Mouse (Mus musculus) hindbrain, embryonic 12.5 days (tissue): ENCODE measurements at regions not wholly inside any gene's neighbourhood (a gene's known extent, or its start where the extent isn't known, plus 50 kb on each side); places are given as distances from the start of the nearest gene placed in this dataset.
A peak's percentile ranks its signal among the peaks of the same experiment; 100 is the strongest.

Source experiments
- ATAC-seq: fragments of 200-750 bp; cut with Nextera tagmentation; 2 replicates; pipeline ENCODE4 v1.8.0; 2017; ENCODE audit warnings: moderate TSS enrichment; ENCODE audit not compliant: low FRiP score
- H3K27ac ChIP-seq: fragments of 300-500 bp; sonication (generic); 2 replicates; pipeline ENCODE4 v1.5.1; 2016; ENCODE audit warnings: mild to moderate bottlenecking
- H3K27me3 ChIP-seq: fragments of 300-500 bp; sonication (generic); 2 replicates; pipeline ENCODE4 v1.6.1; 2016; ENCODE audit warnings: mild to moderate bottlenecking
- H3K36me3 ChIP-seq: fragments of 300-500 bp; sonication (generic); 2 replicates; pipeline ENCODE4 v1.6.1; 2016; ENCODE audit warnings: mild to moderate bottlenecking
- H3K4me1 ChIP-seq: fragments of 300-500 bp; sonication (generic); 2 replicates; pipeline ENCODE4 v1.6.1; 2016
- H3K4me2 ChIP-seq: fragments of 300-500 bp; sonication (generic); replicated peaks from 2 replicates; pipeline ENCODE4 v1.6.1; 2016; ENCODE audit warnings: mild to moderate bottlenecking
- H3K4me3 ChIP-seq: fragments of 300-500 bp; sonication (generic); 2 replicates; pipeline ENCODE4 v1.5.1; 2016; ENCODE audit warnings: mild to moderate bottlenecking
- H3K9ac ChIP-seq: fragments of 300-500 bp; sonication (generic); 2 replicates; pipeline ENCODE4 v1.6.1; 2016; ENCODE audit warnings: mild to moderate bottlenecking, moderate library complexity
- H3K9me3 ChIP-seq: fragments of 300-500 bp; sonication (generic); replicated peaks from 2 replicates; pipeline ENCODE4 v1.6.1; 2016; ENCODE audit warnings: mild to moderate bottlenecking
- WGBS: fragments of 180-500 bp; shearing (Covaris S2); methylation state at CpG from one replicate; pipeline ENCODE4 v1.1.7; 2016; 5-methylcytosine and 5-hydroxymethylcytosine counted together

DNA sequence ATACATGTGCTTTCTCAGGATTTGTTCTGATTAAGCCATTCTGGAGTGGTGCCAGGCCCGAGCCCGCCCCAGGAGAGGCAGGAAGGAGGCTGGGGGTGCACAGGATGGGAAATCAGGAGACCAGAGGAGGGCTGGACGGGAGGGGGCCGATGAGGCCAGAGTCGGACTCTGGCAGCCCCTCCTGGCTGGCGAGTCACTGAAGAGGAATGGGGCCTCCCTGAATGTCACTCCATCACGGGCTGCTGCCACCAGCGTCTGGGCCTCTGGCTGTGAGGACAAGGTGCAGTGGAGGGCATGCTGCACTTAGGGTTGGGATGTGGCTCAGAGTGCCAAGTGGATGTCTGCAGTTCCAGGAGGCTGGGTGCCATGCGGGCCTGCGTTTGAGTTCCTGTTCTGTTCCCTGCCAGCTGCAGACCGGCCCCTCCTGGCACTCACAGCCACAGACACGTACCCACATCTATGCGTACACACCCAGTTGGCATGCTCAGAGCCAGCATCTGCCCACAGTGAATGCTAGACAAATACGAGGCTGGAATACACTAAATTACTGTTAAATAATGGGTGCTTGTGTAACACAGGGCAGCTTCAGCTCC, 94.9 kb upstream of the Zfp618 start:
- Histone ChIP-seq H3K4me2 (no peak overlapping the region), H3K27ac (no peak overlapping the region), H3K27me3 (no peaks in the 10 kb centered on the region), H3K4me1 (peaks cover 6% of the 10 kb centered on the region; the same call in 1 of the 2 replicates), H3K4me3 (no peak overlapping the region), H3K9me3 (no peaks in the 10 kb centered on the region; the same call in 1 of the 2 replicates), H3K9ac (no peak overlapping the region), H3K36me3 (no peaks in the 10 kb centered on the region)
- no peak for ATAC-seq
- 75% methylated on average over 14 of the region's 14 CpGs for WGBS

DNA sequence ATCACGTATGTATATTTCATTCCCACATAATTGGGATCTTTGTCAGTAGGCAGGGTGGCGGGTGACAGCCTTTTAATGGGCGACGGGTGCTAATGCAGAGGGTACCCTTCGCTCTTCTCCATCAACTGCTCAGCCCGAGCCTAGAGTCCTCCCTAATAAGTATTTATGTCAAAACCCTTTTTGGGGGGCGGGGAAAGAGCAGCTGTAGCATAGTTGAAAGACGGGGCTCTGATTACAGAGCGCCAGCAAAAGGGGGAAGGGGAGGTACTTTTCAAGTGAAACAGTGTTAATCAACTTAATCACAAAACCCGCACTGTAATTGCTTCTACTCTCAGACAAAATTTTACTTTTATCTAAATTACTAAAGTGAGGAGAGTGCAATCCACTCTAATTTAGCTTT, 92.8 kb upstream of the Zfp618 start:
- Histone ChIP-seq H3K4me1 (peaks cover 6% of the 10 kb centered on the region; the same call in 1 of the 2 replicates), H3K4me3 (no peak overlapping the region), H3K36me3 (no peaks in the 10 kb centered on the region), H3K27ac (no peak overlapping the region), H3K27me3 (no peaks in the 10 kb centered on the region), H3K9ac (no peak overlapping the region), H3K9me3 (no peaks in the 10 kb centered on the region; the same call in 1 of the 2 replicates), H3K4me2 (no peak overlapping the region)
- no peak for ATAC-seq
- 80% methylated on average over 10 of the region's 10 CpGs for WGBS

DNA sequence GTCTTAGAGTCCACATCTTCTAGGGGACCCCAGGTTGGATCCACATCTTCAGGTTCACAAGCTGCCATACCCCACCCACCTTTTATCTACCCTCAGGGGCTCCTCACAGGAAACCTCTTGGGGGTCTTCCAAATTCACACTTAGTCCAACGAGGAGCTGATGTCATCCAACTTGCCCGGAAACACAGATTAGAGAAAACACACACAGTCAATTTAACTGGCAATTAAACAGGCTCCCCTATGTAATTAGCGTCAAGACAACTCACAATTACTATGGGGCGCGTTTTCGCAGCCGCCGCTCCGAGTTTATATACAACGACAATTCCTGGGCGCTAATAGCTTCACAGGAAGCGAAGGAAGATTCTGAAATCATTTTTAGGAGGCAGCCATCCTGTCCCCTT, 91.4 kb upstream of the Zfp618 start:
- Histone ChIP-seq H3K4me3 (no peak overlapping the region), H3K4me2 (no peak overlapping the region)
- WGBS = 86% methylated on average over 12 of the region's 12 CpGs

DNA sequence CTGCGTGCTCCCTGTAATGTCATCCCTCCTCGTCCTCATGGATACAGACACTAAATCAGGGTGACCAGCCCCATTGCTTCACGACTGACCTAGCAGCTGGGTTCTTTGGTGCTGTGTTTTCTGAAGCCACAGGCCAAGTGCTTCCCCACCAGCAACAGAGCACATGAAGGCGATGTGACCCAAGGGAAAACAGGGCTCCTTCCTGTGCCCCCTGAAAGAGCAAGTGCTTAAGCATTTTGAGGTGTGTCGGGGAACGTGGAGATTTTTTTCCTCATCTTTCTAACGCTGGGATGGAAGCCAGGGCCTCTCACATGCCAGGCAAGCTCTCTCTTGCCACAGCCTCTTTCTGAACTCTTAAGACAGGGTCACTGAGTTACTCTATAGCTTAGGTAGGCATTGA, 87.3 kb upstream of the Zfp618 start:
- Histone ChIP-seq H3K4me3 (no peak overlapping the region), H3K9me3 (no peaks in the 10 kb centered on the region; the same call in 1 of the 2 replicates), H3K27me3 (no peaks in the 10 kb centered on the region), H3K4me1 (no peaks in the 10 kb centered on the region), H3K4me2 (no peak overlapping the region), H3K9ac (no peak overlapping the region), H3K27ac (no peak overlapping the region), H3K36me3 (no peaks in the 10 kb centered on the region)
- no peak for ATAC-seq
- WGBS = 90% methylated on average over 7 of the region's 7 CpGs

More for the DNA sequence above, 91.4 kb upstream of the Zfp618 start:
- Histone ChIP-seq H3K27ac (no peak overlapping the region), H3K36me3 (no peaks in the 10 kb centered on the region), H3K9me3 (no peaks in the 10 kb centered on the region; the same call in 1 of the 2 replicates), H3K27me3 (no peaks in the 10 kb centered on the region), H3K4me1 (peaks cover 6% of the 10 kb centered on the region; the same call in 1 of the 2 replicates), H3K9ac (no peak overlapping the region)
- ATAC-seq = no peak

DNA sequence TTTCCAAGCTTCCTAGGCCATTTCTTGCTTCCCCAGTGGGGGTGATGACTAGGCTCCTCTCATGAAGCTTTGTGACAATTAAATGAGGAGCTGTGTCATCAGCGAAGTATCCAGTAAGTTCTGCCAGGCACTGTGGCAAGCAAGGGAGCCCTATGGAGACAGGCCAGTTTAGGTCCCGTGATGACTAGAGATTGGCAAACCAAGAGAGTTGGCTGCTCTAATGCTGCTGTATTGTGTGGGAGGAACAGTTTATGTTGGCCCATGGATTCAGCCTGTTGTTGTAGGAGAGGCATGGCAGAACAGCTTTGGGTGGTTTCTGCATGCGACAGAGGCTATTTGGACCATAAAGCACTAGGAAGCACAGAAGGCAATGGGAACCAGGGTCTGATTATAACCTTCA, 86.4 kb upstream of the Zfp618 start:
- WGBS = 95% methylated on average over 3 of the region's 3 CpGs
- H3K36me3 ChIP-seq = no peaks in the 10 kb centered on the region
- H3K4me1 ChIP-seq = no peaks in the 10 kb centered on the region
- H3K4me2 ChIP-seq = no peak overlapping the region
- H3K27ac ChIP-seq = no peak overlapping the region
- no peak for ATAC-seq
- no peak overlapping the region for H3K4me3 ChIP-seq
- no peaks in the 10 kb centered on the region for H3K27me3 ChIP-seq
- H3K9me3 ChIP-seq = no peaks in the 10 kb centered on the region; the same call in 1 of the 2 replicates
- H3K9ac ChIP-seq = no peak overlapping the region

DNA sequence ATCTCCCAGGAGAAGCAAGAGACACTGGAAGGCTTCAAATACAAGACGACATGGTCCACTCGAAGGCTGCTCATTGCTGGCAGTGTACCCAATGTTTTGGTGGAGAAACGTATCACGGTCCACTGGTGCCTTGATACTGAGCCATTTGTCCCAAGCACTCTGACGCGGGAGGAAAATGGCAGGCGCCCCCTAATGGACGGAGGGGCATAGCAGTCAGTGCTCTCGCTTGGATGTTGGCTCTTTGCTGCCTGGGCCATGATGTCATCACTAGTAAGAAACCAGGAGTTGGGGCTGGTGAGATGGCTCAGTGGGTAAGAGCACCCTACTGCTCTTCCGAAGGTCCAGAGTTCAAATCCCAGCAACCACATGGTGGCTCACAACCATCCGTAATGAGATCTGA, 83.5 kb upstream of the Zfp618 start:
- no peak overlapping the region for H3K9ac ChIP-seq
- H3K36me3 ChIP-seq = no peaks in the 10 kb centered on the region
- no peaks in the 10 kb centered on the region for H3K27me3 ChIP-seq
- no peak overlapping the region for H3K4me3 ChIP-seq
- no peak overlapping the region for H3K27ac ChIP-seq
- H3K4me2 ChIP-seq = no peak overlapping the region
- no peak for ATAC-seq
- H3K4me1 ChIP-seq = no peaks in the 10 kb centered on the region
- 73% methylated on average over 10 of the region's 11 CpGs for WGBS
- H3K9me3 ChIP-seq = no peaks in the 10 kb centered on the region

DNA sequence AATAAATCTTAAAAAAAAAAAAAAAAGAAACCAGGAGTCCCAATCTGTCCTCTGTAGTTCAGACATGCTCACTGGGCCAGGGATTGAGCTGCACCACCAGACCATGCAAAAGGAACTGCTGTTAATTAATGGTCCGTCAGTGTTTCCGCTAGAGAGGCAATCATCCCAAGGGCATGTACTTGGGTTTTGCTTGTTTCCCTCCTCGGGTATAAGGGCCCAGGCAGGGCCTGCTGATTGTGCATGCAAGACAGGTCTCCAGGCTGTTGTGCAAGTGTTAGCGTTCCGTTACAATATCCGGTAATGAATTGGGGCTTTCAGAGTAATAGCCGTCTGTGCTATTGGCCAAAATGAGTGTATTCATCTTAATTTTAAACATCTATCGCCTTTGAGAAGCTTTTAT, 83.1 kb upstream of the Zfp618 start:
- Histone ChIP-seq H3K27me3 (no peaks in the 10 kb centered on the region), H3K4me2 (no peak overlapping the region), H3K4me3 (no peak overlapping the region), H3K9me3 (no peaks in the 10 kb centered on the region), H3K4me1 (no peaks in the 10 kb centered on the region), H3K27ac (no peak overlapping the region), H3K36me3 (no peaks in the 10 kb centered on the region), H3K9ac (no peak overlapping the region)
- WGBS = 71% methylated on average over 8 of the region's 8 CpGs
- no peak for ATAC-seq

DNA sequence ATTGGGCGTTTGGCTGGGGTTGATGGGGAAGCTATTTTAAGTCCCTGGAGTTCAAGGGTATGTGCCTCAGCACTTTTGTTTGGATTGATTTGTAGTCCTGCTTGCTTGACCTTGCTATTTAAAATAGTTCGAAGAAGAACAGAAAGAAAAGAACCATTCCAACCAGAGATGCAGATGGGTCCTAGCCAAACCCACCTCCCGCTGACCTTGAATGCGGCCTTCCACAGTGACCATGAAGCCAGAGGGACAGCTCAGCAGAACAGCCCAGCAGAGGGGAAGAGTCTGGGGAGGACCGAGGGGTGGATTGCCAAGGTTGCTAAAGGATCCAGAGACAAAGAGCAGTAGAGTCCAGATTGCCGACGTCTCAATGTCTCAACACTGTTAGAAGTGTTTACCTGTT, 76.6 kb upstream of the Zfp618 start:
- Histone ChIP-seq H3K27me3 (no peaks in the 10 kb centered on the region), H3K36me3 (no peaks in the 10 kb centered on the region), H3K4me1 (no peaks in the 10 kb centered on the region), H3K4me3 (no peak overlapping the region), H3K9me3 (no peaks in the 10 kb centered on the region), H3K27ac (no peak overlapping the region), H3K9ac (no peak overlapping the region), H3K4me2 (no peak overlapping the region)
- ATAC-seq = no peak
- 85% methylated on average over 7 of the region's 7 CpGs for WGBS

DNA sequence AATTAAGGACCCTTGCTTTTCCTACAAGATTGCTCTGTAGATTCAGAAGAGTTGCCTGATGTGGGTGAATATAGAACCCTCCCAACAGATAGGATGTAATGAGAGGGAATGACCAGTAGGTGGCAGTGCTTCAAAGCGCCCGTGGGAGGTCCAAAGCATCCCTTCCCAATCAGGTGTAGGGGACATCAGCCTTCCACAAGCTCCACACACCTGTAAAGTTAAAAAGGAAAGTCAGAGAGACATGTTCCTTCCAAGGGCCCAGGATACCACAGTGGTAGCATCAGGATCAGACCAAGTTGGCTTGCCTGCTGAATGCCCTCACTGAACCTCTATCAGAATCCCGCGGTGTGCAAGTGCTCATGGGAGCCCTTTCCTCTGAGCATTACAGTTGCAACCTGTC, 75.7 kb upstream of the Zfp618 start:
- Histone ChIP-seq H3K9me3 (no peaks in the 10 kb centered on the region), H3K4me1 (no peaks in the 10 kb centered on the region), H3K36me3 (no peaks in the 10 kb centered on the region), H3K27me3 (no peaks in the 10 kb centered on the region), H3K9ac (no peak overlapping the region), H3K4me3 (no peak overlapping the region), H3K27ac (no peak overlapping the region), H3K4me2 (no peak overlapping the region)
- ATAC-seq = peak; percentile 35; the same call in 1 of the 2 replicates
- WGBS = 47% methylated on average over 4 of the region's 4 CpGs

DNA sequence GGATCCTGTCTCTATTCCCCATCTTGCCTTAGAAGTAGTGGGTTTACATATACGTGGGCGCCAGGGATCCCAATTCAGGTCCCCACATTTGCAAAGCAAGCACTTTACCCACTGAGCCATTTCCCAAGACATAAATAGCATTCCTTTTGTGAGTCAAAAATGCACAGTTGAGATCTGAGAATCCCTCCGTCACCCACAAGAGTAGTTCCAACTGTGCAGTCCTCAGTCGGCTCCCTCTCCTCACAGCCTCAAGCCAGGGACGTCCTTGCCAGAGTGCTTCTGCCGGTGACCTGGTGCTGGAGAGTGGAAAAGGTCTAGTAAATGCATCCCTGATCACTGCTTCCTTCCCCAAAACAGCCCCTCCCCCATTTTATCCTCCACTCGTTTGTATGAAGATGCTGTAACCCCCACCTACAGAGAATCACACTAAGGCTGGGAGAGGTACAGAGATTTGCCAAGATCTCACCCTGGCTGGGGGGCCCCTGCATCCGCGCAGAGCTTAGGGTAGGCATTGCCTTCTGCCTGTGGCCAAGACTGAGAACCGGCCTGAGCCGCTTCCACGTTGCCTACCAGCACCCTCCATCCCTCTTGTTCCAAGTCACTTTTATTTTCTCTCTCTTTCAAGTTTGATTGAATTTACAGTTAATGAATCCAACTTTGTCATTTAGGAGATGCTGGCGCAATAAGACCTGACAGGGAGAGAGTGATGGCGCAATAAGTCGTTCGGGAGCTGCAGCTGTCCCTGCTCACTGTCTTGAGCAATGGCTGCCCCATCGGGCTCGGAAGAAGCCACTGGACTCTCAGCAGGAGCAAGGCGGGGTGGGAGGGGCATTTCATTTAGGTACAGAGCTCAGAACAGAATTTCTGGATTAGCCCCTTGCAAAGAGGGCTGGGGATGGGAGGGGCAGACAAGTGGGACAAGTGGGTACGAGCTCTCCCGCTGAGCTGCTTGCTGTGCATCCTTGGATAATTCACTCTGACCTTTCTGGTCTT, 74.5 kb upstream of the Zfp618 start:
- H3K27ac ChIP-seq = no peak overlapping the region
- no peaks in the 10 kb centered on the region for H3K27me3 ChIP-seq
- no peak overlapping the region for H3K9ac ChIP-seq
- H3K9me3 ChIP-seq = no peaks in the 10 kb centered on the region
- ATAC-seq = no peak; the same call in 1 of the 2 replicates
- 43% methylated on average over 21 of the region's 21 CpGs for WGBS
- H3K36me3 ChIP-seq = no peaks in the 10 kb centered on the region
- 0 out of 2 replicates have a peak overlapping the region, but pooled peaks have one; percentile 0 for H3K4me2 ChIP-seq
- H3K4me3 ChIP-seq = no peak overlapping the region
- no peaks in the 10 kb centered on the region for H3K4me1 ChIP-seq

DNA sequence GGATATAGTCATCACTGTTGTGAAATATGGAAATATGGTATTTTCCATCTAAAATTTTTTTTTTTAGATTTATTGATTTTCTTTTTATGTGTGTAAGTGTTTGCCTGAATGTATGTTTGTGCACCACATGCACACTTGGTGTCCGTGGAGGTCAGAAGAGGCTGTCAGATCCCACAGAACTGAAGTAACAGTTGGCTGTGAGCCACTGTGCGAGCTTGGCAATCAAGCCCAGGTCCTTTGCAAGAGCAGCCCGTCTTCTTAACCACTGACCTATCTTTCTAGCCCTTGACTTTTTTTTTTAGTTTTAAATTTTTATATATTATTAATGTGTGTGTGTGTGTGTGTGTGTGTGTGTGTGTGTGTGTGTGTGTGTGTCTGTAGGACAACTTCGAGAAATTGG, 52.5 kb upstream of the Zfp618 start:
- H3K9me3 ChIP-seq = 0 out of 2 replicates have a peak, but pooled peaks cover 4% of the 10 kb centered on the region
- 93% methylated on average over 4 of the region's 4 CpGs for WGBS

More for the DNA sequence above, 52.5 kb upstream of the Zfp618 start:
- Histone ChIP-seq H3K4me2 (no peak overlapping the region), H3K27me3 (no peaks in the 10 kb centered on the region), H3K4me1 (no peaks in the 10 kb centered on the region), H3K36me3 (no peaks in the 10 kb centered on the region), H3K4me3 (no peak overlapping the region), H3K27ac (no peak overlapping the region), H3K9ac (no peak overlapping the region)
- ATAC-seq = no peak
